Mouse (Mus musculus) myocyte (in vitro differentiated cells): ENCODE measurements around the gene Ift140. TPM values are rescaled to one million over a fixed set of nuclear protein-coding genes. Genes with fewer than 3 reads are reported as not detected.
"Not testable (repeated sequence)": the region's sequence is repeated elsewhere in the genome, so short reads cannot be mapped to it uniquely, and the experiment has no call there.

ENCODE experiments used
- H3K27me3 ChIP-seq: one replicate; pipeline ENCODE4 v1.6.1; 2011; ENCODE audit not compliant: control insufficient read depth, insufficient read depth, insufficient read length
- H3K36me3 ChIP-seq: one replicate; pipeline ENCODE4 v1.6.1; 2011; ENCODE audit not compliant: control insufficient read depth, insufficient read depth
- H3K4me2 ChIP-seq: one replicate; pipeline ENCODE4 v1.6.1; 2011; ENCODE audit warnings: low read depth, control low read depth
- H3K4me3 ChIP-seq: one replicate; pipeline ENCODE4 v1.5.1; 2011; ENCODE audit warnings: mild to moderate bottlenecking, control low read depth, moderate library complexity
- H3K79me2 ChIP-seq: one replicate; pipeline ENCODE4 v1.6.1; 2011; ENCODE audit not compliant: control insufficient read depth, insufficient read depth
- H3ac ChIP-seq: one replicate; pipeline ENCODE4 v1.6.1; 2011; ENCODE audit not compliant: control insufficient read depth, insufficient read length
- CEBPB ChIP-seq: IDR thresholded peaks from 2 replicates; pipeline ENCODE4 v1.6.1; 2011; ENCODE audit warnings: mild to moderate bottlenecking, moderate library complexity; ENCODE audit not compliant: poor library complexity, insufficient read depth, severe bottlenecking
- E2F4 ChIP-seq: IDR thresholded peaks from one replicate; pipeline ENCODE4 v1.6.1; 2011; ENCODE audit warnings: mild to moderate bottlenecking, control low read depth, moderate library complexity; ENCODE audit not compliant: insufficient read depth
- MAX ChIP-seq: IDR thresholded peaks from one replicate; pipeline ENCODE4 v1.6.1; 2011; ENCODE audit warnings: low read depth, mild to moderate bottlenecking, control low read depth
- MYOD1 ChIP-seq, 3 experiments: IDR thresholded peaks; one replicate each; pipeline ENCODE4 v1.6.1; 2011; ENCODE audit warnings: control low read depth in 2 of 3, low read depth in 2 of 3, mild to moderate bottlenecking in 2 of 3, moderate library complexity in 1 of 3; ENCODE audit not compliant: insufficient read length in 2 of 3, control insufficient read depth in 1 of 3
- MYOG ChIP-seq, 3 experiments: IDR thresholded peaks; one replicate each; pipeline ENCODE4 v1.6.1; 2011; ENCODE audit warnings: control low read depth in 2 of 3, low read depth in 2 of 3, mild to moderate bottlenecking in 2 of 3; ENCODE audit not compliant: insufficient read length in 2 of 3, control insufficient read depth in 1 of 3, insufficient read depth in 1 of 3
- POLR2A ChIP-seq: IDR thresholded peaks from one replicate; pipeline ENCODE4 v1.6.1; 2011; ENCODE audit warnings: low read depth, mild to moderate bottlenecking, control low read depth, moderate library complexity; ENCODE audit not compliant: insufficient read length
- POLR2AphosphoS2 ChIP-seq: IDR thresholded peaks from one replicate; pipeline ENCODE4 v1.6.1; 2011; ENCODE audit warnings: low read depth, control low read depth; ENCODE audit not compliant: insufficient read length
- REST ChIP-seq: IDR thresholded peaks from one replicate; pipeline ENCODE4 v1.6.1; 2011; ENCODE audit warnings: mild to moderate bottlenecking, control low read depth, moderate library complexity; ENCODE audit not compliant: insufficient read depth, insufficient read length
- SRF ChIP-seq: IDR thresholded peaks from one replicate; pipeline ENCODE4 v1.6.1; 2011; ENCODE audit warnings: low read depth; ENCODE audit not compliant: control insufficient read depth, insufficient read length
- TCF12 ChIP-seq: IDR thresholded peaks from one replicate; pipeline ENCODE4 v1.6.1; 2011; ENCODE audit warnings: mild to moderate bottlenecking, control low read depth; ENCODE audit not compliant: poor library complexity, insufficient read depth, severe bottlenecking
- TCF3 ChIP-seq: IDR thresholded peaks from one replicate; pipeline ENCODE4 v1.6.1; 2011; ENCODE audit warnings: low read depth, control low read depth; ENCODE audit not compliant: insufficient read length
- USF1 ChIP-seq: IDR thresholded peaks from one replicate; pipeline ENCODE4 v1.6.1; 2011; ENCODE audit warnings: low read depth, mild to moderate bottlenecking, control low read depth, moderate library complexity
- polyA plus RNA-seq: library from polyadenylated mRNA; unstranded; fragments of >200 nt; fragmentation: generic; extraction: Trizol; gene quantifications from one replicate; pipeline ENCODE4 v1.2.1, GENCODE M21; 2012; ENCODE audit warnings: missing spikeins

Gene Ift140
- polyA plus RNA-seq, 1 experiment: 8.9 TPM

DNA sequence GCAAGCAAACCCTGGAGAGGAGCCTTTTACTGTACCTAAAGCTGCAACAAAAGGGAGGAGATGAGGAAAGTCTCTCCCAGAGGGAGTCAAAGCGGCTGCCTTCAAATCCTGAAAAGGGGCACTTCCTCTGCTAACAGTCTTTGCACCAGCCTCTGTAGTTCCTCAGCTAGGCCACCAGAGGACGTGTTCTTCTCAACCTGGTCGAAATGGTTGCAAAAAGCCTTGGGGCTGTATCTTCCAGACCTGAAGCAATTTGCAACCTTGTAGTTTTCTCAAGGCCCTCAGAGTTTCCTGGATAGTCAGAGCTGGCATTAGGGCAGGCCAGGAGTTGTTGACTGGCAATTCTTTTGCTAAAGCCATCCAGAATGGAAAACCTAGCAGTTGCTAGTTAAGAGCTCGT, 101.4 kb downstream of the Ift140 start:
- Histone ChIP-seq H3K79me2 (peaks cover 7% of the 10 kb centered on the region), H3K4me3 (no peak overlapping the region), H3K27me3 (peaks cover 4% of the 10 kb centered on the region), H3K36me3 (no peaks in the 10 kb centered on the region), H3K4me2 (no peak overlapping the region), H3ac (no peak overlapping the region)
- TF ChIP-seq USF1 (no peak), E2F4 (no peak), TCF3 (no peak), REST (no peak), CEBPB (no peak), MYOD1 (IDR thresholded peaks at IDR 0.05; ENCODE audit: control insufficient read depth in 1 of 3, insufficient read length in 2 of 3, low read depth in 2 of 3) (no peak), MYOG (IDR thresholded peaks at IDR 0.05; ENCODE audit: control insufficient read depth in 1 of 3, insufficient read depth in 1 of 3, insufficient read length in 2 of 3, low read depth in 2 of 3) (no peak), POLR2AphosphoS2 (no peak), SRF (no peak)

DNA sequence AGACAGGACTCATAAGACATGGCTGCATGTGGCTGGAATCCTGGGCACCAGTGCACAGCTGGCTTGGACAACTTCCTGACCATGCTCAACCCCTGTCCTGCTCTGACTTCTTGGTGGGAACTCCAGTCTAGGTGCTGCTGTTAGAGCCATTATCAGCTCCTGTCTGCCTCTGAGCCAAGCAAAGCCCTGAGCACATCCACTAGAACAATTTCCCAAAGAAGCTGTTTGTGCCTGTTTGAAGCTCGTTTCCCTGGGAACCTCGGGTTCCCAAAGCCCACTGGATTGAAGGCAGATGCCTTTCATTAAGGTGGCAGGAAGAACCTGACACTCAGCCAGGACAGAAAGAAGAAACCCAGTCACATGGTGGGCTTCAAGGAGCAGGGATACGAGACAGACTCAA, 104.5 kb downstream of the Ift140 start, which contains the start of gene Ptx4:
TSS of gene Ptx4 (plus strand) at position 355 of the 400 bp plus-strand sequence.
- H3K4me2 ChIP-seq: no peak within 1 kb of the TSS
- H3K36me3 ChIP-seq: no peaks in the 10 kb centered on the region
- H3K79me2 ChIP-seq: no peaks in the 10 kb centered on the region
- H3K27me3 ChIP-seq: peaks cover 10% of the 10 kb centered on the region
- no peak within 1 kb of the TSS for H3ac ChIP-seq
- TF ChIP-seq SRF (no peak), POLR2A (no peak), MAX (no peak), TCF12 (no peak), POLR2AphosphoS2 (no peak), MYOD1 (IDR thresholded peaks at IDR 0.05; ENCODE audit: control insufficient read depth in 1 of 3, insufficient read length in 2 of 3, low read depth in 2 of 3) (no peak), USF1 (no peak), MYOG (IDR thresholded peaks at IDR 0.05; ENCODE audit: control insufficient read depth in 1 of 3, insufficient read depth in 1 of 3, insufficient read length in 2 of 3, low read depth in 2 of 3) (no peak), CEBPB (no peak), REST (no peak), E2F4 (no peak), TCF3 (no peak)
- H3K4me3 ChIP-seq: no peak within 1 kb of the TSS

DNA sequence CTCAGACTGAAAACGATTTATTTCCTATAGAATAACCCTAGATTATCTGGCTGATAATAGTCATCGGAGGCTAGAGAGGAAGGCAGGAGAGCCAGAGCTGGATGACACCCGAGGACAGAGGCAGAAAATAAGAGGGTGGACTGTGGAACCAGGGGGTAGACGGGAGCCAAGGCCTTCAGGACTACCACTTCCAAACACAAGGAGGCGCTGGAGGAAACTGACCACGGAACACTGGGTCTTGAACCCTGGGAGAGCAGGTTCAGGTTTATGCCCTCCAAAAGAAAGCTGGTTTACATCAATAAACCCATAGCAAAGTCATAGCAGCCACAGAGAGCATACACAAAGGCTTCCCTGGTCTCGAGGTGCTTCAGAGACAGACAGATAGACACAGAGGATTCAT, 108.1 kb downstream of the Ift140 start:
- H3K4me3 ChIP-seq: no peak overlapping the region
- H3K36me3 ChIP-seq: no peaks in the 10 kb centered on the region
- H3K4me2 ChIP-seq: no peak overlapping the region
- H3K27me3 ChIP-seq: peaks cover 10% of the 10 kb centered on the region
- no peaks in the 10 kb centered on the region for H3K79me2 ChIP-seq
- TF ChIP-seq POLR2AphosphoS2 (no peak), POLR2A (no peak), REST (no peak), MAX (no peak), MYOD1 (IDR thresholded peaks at IDR 0.05; ENCODE audit: control insufficient read depth in 1 of 3, insufficient read length in 2 of 3, low read depth in 2 of 3) (no peak), E2F4 (no peak), SRF (no peak), TCF12 (no peak), CEBPB (no peak), TCF3 (no peak), MYOG (IDR thresholded peaks at IDR 0.05; ENCODE audit: control insufficient read depth in 1 of 3, insufficient read depth in 1 of 3, insufficient read length in 2 of 3, low read depth in 2 of 3) (no peak), USF1 (no peak)
- no peak overlapping the region for H3ac ChIP-seq

DNA sequence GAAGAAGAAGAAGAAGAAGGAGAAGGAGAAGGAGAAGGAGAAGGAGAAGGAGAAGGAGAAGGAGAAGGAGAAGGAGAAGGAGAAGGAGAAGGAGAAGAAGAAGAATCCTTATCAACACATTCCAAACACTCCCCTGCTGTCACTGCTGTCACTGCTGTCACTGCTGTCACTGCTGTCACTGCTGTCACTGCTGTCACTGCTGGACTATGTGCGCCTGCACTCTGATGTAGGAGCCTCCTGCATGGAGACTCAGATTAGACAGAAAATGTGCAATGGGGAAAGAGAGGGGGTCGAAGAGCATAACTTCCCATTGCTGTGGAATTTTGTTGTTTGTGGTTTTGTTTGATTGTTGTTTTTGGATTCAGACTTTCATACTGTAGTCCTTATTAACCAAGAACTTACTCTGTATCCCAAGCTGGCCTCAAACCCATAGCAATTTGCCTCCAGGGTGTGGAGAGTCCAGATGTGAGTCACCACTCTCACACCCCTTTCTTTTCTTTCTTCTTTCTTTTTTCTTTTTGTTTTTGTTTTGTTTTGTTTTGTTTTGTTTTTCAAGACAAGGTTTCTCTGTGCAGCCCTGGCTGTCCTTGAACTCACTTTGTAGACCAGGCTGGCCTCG, 109.7 kb downstream of the Ift140 start:
- not testable (repeated sequence) for H3K36me3 ChIP-seq, H3K79me2 ChIP-seq, H3K27me3 ChIP-seq, H3K4me3 ChIP-seq, H3K4me2 ChIP-seq, H3ac ChIP-seq

DNA sequence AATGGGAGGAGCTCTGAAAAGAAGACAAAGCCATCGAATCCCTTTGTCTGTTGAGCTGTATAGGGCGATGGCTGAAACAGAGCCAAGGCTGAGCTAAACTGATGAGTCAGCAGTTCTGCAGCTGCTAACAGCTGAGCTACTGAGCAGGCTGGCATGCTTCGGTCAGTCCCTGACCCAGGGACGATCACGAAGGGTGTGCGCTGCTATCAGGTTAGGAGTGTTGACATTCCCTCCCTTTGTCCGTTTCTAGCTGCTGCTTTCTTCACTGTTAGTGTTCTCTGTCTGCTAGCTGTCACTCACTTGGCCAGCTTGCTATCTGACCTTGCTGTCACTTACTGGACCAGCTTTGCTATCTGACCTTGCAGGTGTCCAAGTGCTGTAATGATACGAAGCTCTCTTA, 111.2 kb downstream of the Ift140 start:
- H3K27me3 ChIP-seq: peaks cover 6% of the 10 kb centered on the region
- H3K4me2 ChIP-seq: peak overlapping the region; percentile 44
- TF ChIP-seq REST (no peak), SRF (no peak), CEBPB (no peak), MAX (no peak), MYOD1 (IDR thresholded peaks at IDR 0.05; ENCODE audit: control insufficient read depth in 1 of 3, insufficient read length in 2 of 3, low read depth in 2 of 3) (peak; percentile 16 to 60 (median 57)), MYOG (IDR thresholded peaks at IDR 0.05; ENCODE audit: control insufficient read depth in 1 of 3, insufficient read depth in 1 of 3, insufficient read length in 2 of 3, low read depth in 2 of 3) (peak; percentile 27 to 60 (median 42)), TCF12 (no peak), E2F4 (no peak), TCF3 (no peak), POLR2A (no peak), POLR2AphosphoS2 (no peak), USF1 (no peak)

More for the DNA sequence above, 111.2 kb downstream of the Ift140 start:
- H3K36me3 ChIP-seq: no peaks in the 10 kb centered on the region
- H3K4me3 ChIP-seq: no peak overlapping the region
- no peaks in the 10 kb centered on the region for H3K79me2 ChIP-seq
- H3ac ChIP-seq: no peak overlapping the region
